Mouse (Mus musculus): ENCODE measurements around the gene Gm3476. TPM values are rescaled to one million over a fixed set of nuclear protein-coding genes. Genes with fewer than 3 reads are reported as not detected.
"Not testable (repeated sequence)": the region's sequence is repeated elsewhere in the genome, so short reads cannot be mapped to it uniquely, and the experiment has no call there.

The Gm3476 gene
- total RNA-seq (2014; fragmentation: Nextera tagmentation), result not detected in 2 replicates
- not detected in 2 replicates for total RNA-seq (2017)
- not detected in 2 replicates for polyA plus RNA-seq (2012)

GRCm38 (mm10) chr14:6125707-6126106, at the start of gene Gm3476:
Gene Gm3476, minus strand, starts transcription at chr14:6125807.
- DNase-seq (ENCODE audit: low spot score); H3K4me3 ChIP-seq (ENCODE audit: low read depth, low read length); H3K27me3 ChIP-seq (ENCODE audit: insufficient read depth, low read length); H3K9me3 ChIP-seq (replicated peaks); ATAC-seq (ENCODE audit: extremely low read depth, insufficient number of reproducible peaks, low FRiP score, poor library complexity, severe bottlenecking); H3K36me3 ChIP-seq (replicated peaks); H3K4me1 ChIP-seq (ENCODE audit: insufficient read depth, low read depth, low read length): not testable (repeated sequence)

GRCm38 (mm10) chr14:6163538-6163937, 37.9 kb upstream of the Gm3476 start:
- not testable (repeated sequence) for ATAC-seq (ENCODE audit: extremely low read depth, insufficient number of reproducible peaks, low FRiP score, poor library complexity, severe bottlenecking); H3K36me3 ChIP-seq (replicated peaks); H3K27me3 ChIP-seq (ENCODE audit: insufficient read depth, low read length); DNase-seq (ENCODE audit: low spot score); H3K4me1 ChIP-seq (ENCODE audit: insufficient read depth, low read depth, low read length); H3K9me3 ChIP-seq (replicated peaks); H3K4me3 ChIP-seq (ENCODE audit: low read depth, low read length)

- not testable (repeated sequence) for H3K27me3 ChIP-seq (ENCODE audit: insufficient read depth, low read length); DNase-seq (ENCODE audit: low spot score); H3K9me3 ChIP-seq (replicated peaks); ATAC-seq (ENCODE audit: extremely low read depth, insufficient number of reproducible peaks, low FRiP score, poor library complexity, severe bottlenecking); H3K4me1 ChIP-seq (ENCODE audit: insufficient read depth, low read depth, low read length); H3K36me3 ChIP-seq (replicated peaks); H3K4me3 ChIP-seq (ENCODE audit: low read depth, low read length)
These were observed 35.5 kb upstream of the Gm3476 start for GRCm38 (mm10) chr14:6161085-6161484.

GRCm38 (mm10) chr14:6108272-6108925, 17.2 kb downstream of the Gm3476 start, which contains the start of gene Gm3468:
Gene Gm3468, minus strand, starts transcription at chr14:6108665.
- DNase-seq (ENCODE audit: low spot score); H3K27me3 ChIP-seq (ENCODE audit: insufficient read depth, low read length); ATAC-seq (ENCODE audit: extremely low read depth, insufficient number of reproducible peaks, low FRiP score, poor library complexity, severe bottlenecking); H3K4me3 ChIP-seq (ENCODE audit: low read depth, low read length); H3K4me1 ChIP-seq (ENCODE audit: insufficient read depth, low read depth, low read length); H3K36me3 ChIP-seq (replicated peaks); H3K9me3 ChIP-seq (replicated peaks): not testable (repeated sequence)

GRCm38 (mm10) chr14:6107500-6107899, 18.1 kb downstream of the Gm3476 start:
- not testable (repeated sequence) for H3K27me3 ChIP-seq (ENCODE audit: insufficient read depth, low read length); H3K36me3 ChIP-seq (replicated peaks); ATAC-seq (ENCODE audit: extremely low read depth, insufficient number of reproducible peaks, low FRiP score, poor library complexity, severe bottlenecking); H3K4me3 ChIP-seq (ENCODE audit: low read depth, low read length); H3K9me3 ChIP-seq (replicated peaks); DNase-seq (ENCODE audit: low spot score); H3K4me1 ChIP-seq (ENCODE audit: insufficient read depth, low read depth, low read length)

GRCm38 (mm10) chr14:6093842-6094241, 31.8 kb downstream of the Gm3476 start, which contains the start of gene Gm8206:
Gene Gm8206, minus strand, starts transcription at chr14:6093942.
- not testable (repeated sequence) for DNase-seq (ENCODE audit: low spot score); ATAC-seq (ENCODE audit: extremely low read depth, insufficient number of reproducible peaks, low FRiP score, poor library complexity, severe bottlenecking); H3K4me3 ChIP-seq (ENCODE audit: low read depth, low read length); H3K4me1 ChIP-seq (ENCODE audit: insufficient read depth, low read depth, low read length); H3K36me3 ChIP-seq (replicated peaks); H3K9me3 ChIP-seq (replicated peaks); H3K27me3 ChIP-seq (ENCODE audit: insufficient read depth, low read length)

- H3K4me1 ChIP-seq (ENCODE audit: insufficient read depth, low read depth, low read length); H3K4me3 ChIP-seq (ENCODE audit: low read depth, low read length); H3K27me3 ChIP-seq (ENCODE audit: insufficient read depth, low read length); H3K36me3 ChIP-seq (replicated peaks); ATAC-seq (ENCODE audit: extremely low read depth, insufficient number of reproducible peaks, low FRiP score, poor library complexity, severe bottlenecking); H3K9me3 ChIP-seq (replicated peaks); DNase-seq (ENCODE audit: low spot score): not testable (repeated sequence)
These were observed 67.4 kb downstream of the Gm3476 start, which contains the start of gene Gm6337 for GRCm38 (mm10) chr14:6058167-6058566. Gene Gm6337, minus strand, starts transcription at chr14:6058267.

Other genes with a start within 250 kb of the Gm3476 start
- not detected in 2 replicates for gene Gm8237, start 245.4 kb downstream of the Gm3476 start, total RNA-seq (2014; fragmentation: Nextera tagmentation)
- not detected in 2 replicates for gene Gm8237, start 245.4 kb downstream of the Gm3476 start, total RNA-seq (2017)
- gene Gm8237, start 245.4 kb downstream of the Gm3476 start, polyA plus RNA-seq (2012), result not detected in 2 replicates
- gene Gm3248, start 164.1 kb downstream of the Gm3476 start, total RNA-seq (2014; fragmentation: Nextera tagmentation), result not detected in 2 replicates
- gene Gm3248, start 164.1 kb downstream of the Gm3476 start, total RNA-seq (2017), result not detected in 2 replicates
- gene Gm3248, start 164.1 kb downstream of the Gm3476 start, polyA plus RNA-seq (2012), result not detected in 2 replicates
- not detected in 2 replicates for gene Gm3453, start 146.7 kb downstream of the Gm3476 start, total RNA-seq (2014; fragmentation: Nextera tagmentation)
- 0.16 and 0.41 TPM in 2 replicates for gene Gm3453, start 146.7 kb downstream of the Gm3476 start, total RNA-seq (2017)
- gene Gm3453, start 146.7 kb downstream of the Gm3476 start, polyA plus RNA-seq (2012), result not detected in 2 replicates
- not detected in 2 replicates for gene Gm6337, start 67.5 kb downstream of the Gm3476 start, total RNA-seq (2014; fragmentation: Nextera tagmentation)
- gene Gm6337, start 67.5 kb downstream of the Gm3476 start, total RNA-seq (2017), result 0.22 and 0.46 TPM in 2 replicates
- not detected in 2 replicates for gene Gm6337, start 67.5 kb downstream of the Gm3476 start, polyA plus RNA-seq (2012)
- not detected in 2 replicates for gene Gm8206, start 31.9 kb downstream of the Gm3476 start, total RNA-seq (2014; fragmentation: Nextera tagmentation)
- gene Gm8206, start 31.9 kb downstream of the Gm3476 start, total RNA-seq (2017), result 0.11 TPM in 1 of 2 replicates, not detected in the other
- not detected in 2 replicates for gene Gm8206, start 31.9 kb downstream of the Gm3476 start, polyA plus RNA-seq (2012)
- gene Gm3468, start 17.1 kb downstream of the Gm3476 start, total RNA-seq (2014; fragmentation: Nextera tagmentation), result not detected in 2 replicates
- not detected in 2 replicates for gene Gm3468, start 17.1 kb downstream of the Gm3476 start, total RNA-seq (2017)
- gene Gm3468, start 17.1 kb downstream of the Gm3476 start, polyA plus RNA-seq (2012), result not detected in 2 replicates
- not detected in 2 replicates for gene Gm21560, start 93.5 kb upstream of the Gm3476 start, total RNA-seq (2014; fragmentation: Nextera tagmentation)
- gene Gm21560, start 93.5 kb upstream of the Gm3476 start, total RNA-seq (2017), result not detected in 2 replicates
- not detected in 2 replicates for gene Gm21560, start 93.5 kb upstream of the Gm3476 start, polyA plus RNA-seq (2012)
- not detected in 2 replicates for gene Gm3411, start 161.4 kb upstream of the Gm3476 start, total RNA-seq (2014; fragmentation: Nextera tagmentation)
- gene Gm3411, start 161.4 kb upstream of the Gm3476 start, total RNA-seq (2017), result 0.35 and 1.0 TPM in 2 replicates
- gene Gm3411, start 161.4 kb upstream of the Gm3476 start, polyA plus RNA-seq (2012), result not detected in 2 replicates
- not detected in 2 replicates for gene Gm21103, start 179.0 kb upstream of the Gm3476 start, total RNA-seq (2014; fragmentation: Nextera tagmentation)
- not detected in 2 replicates for gene Gm21103, start 179.0 kb upstream of the Gm3476 start, total RNA-seq (2017)
- not detected in 2 replicates for gene Gm21103, start 179.0 kb upstream of the Gm3476 start, polyA plus RNA-seq (2012)
- not detected in 2 replicates for gene Gm3618, start 217.9 kb upstream of the Gm3476 start, total RNA-seq (2014; fragmentation: Nextera tagmentation)
- gene Gm3618, start 217.9 kb upstream of the Gm3476 start, total RNA-seq (2017), result not detected in 2 replicates
- not detected in 2 replicates for gene Gm3618, start 217.9 kb upstream of the Gm3476 start, polyA plus RNA-seq (2012)

All from G1E (cell line).